Mouse (Mus musculus) right cerebral cortex, postnatal 36 days (tissue): ENCODE measurements around the gene Tubg2.

Experiments
- DNase-seq, 2 experiments: peaks; one replicate each; pipeline ENCODE4 v3.0.0; 2022; ENCODE audit warnings: low spot score in 2 of 2, mixed read lengths in 1 of 2

Tubg2 gene

DNA sequence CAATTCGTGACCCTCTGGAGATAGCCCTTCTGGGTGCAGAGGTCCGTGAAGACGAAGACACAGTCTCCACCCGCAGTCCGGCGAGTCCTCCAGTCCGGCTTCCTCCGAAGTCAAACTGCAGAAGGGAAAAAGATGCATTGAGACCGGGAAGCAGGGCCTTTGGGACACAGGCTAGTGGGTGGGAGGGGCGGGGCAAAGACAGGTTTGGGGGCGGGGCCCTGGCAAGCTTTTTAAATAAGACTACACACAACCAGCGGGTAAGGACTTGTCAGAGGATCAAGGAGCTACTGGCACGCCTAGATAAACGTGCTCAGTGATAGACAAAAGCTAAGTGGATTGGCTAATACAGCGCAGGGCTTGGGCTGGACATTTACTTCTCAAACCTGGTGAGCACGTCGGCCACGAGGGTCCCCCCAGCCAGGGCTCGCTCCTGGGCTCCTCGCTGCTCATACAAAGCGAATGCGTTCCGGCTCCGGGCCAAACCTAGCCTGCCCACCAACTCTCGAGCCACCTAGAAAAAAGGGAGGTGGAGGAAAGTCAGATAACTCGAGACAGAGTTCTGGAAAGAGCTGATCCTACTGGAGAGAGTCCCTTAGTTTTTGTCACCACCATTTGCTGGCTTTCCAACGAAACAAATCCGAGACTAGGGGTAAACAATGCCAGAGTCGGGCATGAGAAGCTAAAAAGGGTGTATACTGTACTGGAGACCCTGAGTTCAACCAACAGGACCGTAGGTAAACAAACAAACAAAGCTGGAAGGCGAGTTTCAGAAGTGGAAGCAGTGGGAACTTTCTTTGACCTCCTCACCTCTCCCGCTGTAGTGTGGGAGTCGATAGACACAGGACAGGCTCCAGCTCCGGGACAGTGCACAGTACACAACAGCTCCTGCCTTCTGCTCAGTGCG lies 9.2 kb downstream of the Tubg2 start:
- no peak for DNase-seq

- DNase-seq, result no peak
Observed at GRCm38 (mm10) chr11:101166357-101166756, 10.7 kb downstream of the Tubg2 start.

GRCm38 (mm10) chr11:101167211-101167962 lies 11.7 kb downstream of the Tubg2 start:
- DNase-seq, result no peak

DNA sequence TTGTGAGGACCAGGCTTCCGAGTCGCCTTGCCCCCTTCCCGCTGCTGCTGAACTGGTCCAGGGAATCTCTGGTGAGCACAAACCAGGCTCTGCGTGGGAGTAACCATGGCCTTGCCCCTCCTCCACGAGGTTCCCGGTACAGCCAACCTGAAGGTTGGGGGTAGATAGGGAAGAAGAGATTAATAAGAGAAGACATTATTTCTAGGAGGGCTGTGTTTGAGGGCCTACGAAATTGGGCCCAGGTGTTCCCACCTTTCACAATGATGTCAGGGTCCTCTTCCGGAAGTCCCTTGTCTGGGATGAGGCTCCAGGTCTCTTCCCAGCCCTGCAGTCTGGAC lies 12.2 kb downstream of the Tubg2 start:
- no peak for DNase-seq

GRCm38 (mm10) chr11:101168301-101168980 lies 12.7 kb downstream of the Tubg2 start:
- DNase-seq, result no peak

GRCm38 (mm10) chr11:101169301-101170107 lies 13.8 kb downstream of the Tubg2 start:
- DNase-seq, result no peak

- no peak for DNase-seq
Observed at GRCm38 (mm10) chr11:101170354-101170810, 14.7 kb downstream of the Tubg2 start, which contains the start of gene Cntnap1. TSS of gene Cntnap1 (plus strand) at chr11:101170523.

DNA sequence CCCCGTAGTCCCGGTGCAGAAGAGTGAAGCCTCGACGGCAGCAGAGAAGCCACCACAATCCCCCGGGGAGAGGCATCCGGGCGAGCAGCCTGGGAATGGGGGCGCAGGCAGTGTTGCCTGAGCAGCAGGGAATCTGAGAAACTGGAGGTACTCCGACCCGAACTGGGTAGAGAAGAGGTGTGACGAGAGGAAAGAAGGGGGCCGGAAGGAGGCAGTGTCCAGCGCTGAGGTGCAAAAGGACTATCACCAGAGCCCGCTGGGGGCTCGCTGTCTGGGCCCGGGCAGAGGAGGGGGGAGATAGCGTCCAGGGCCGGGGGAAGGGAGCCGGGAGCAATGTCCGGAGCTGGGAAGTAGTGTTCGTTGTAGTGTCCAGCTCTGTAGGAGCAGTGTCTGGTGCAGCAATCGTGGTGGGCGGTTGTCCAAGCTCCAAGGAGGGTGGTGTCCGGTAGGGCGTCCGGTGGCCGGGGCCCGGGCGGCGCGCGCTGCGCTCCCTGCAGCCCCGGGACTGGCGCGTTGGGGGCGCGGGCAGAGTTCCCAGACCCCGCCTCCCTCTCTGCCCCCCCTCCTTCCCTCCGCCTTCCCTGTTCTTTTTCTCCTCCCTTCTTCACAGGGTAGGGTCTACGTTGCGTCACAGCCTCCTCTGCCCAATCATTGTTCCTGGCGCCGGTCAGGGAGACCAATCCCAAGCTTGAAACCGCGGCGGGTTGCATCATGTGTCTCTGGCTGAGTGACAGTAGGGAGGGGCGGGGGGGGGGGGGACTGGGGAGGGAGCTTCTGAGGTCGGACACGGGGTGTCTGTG lies 15.3 kb downstream of the Tubg2 start, which contains the start of gene Plekhh3:
Plekhh3 (minus strand) TSS at position 541 of the 800 bp plus-strand sequence.
- peak; percentile 95 to 98 for DNase-seq

- DNase-seq, result no peak
Observed at GRCm38 (mm10) chr11:101171721-101172433, 16.2 kb downstream of the Tubg2 start.

DNA sequence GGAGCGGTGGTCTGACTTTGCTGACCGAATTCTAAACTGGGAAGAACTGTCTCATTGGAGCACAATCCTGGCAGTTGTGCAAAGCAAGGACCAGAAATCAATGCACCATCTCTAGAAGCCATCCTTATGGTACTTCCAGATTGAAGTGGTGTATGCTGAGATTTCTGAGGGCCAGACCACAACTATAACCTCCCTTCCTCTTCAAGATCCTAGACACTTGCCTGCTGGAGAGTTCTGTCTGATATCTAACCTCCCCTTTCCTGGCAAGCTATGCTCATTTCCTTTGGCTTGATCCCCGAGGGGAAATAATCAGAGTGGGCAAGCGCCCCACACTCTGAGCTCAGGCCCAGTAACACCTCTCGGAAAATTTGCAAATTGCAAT lies 16.7 kb downstream of the Tubg2 start:
- no peak for DNase-seq

DNA sequence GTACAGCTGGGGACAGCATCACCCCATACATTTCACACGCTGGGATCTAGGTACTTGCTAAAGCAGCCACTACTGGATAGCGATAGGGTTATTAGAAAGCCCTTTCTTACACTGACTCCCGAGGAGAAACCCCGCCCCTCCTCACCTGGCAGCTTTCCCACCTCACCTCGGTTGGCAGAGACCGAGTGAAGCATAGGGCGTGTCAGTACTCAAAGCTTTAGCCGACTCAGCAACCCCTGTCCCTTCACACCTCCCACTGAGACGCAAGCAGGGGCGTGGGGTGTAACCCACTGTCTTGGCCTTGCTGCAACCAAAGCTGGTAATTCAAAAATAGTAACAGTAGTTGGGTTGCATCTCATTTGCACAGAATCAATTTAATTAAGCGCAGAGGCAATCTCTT lies 17.4 kb downstream of the Tubg2 start:
- DNase-seq, result no peak

DNA sequence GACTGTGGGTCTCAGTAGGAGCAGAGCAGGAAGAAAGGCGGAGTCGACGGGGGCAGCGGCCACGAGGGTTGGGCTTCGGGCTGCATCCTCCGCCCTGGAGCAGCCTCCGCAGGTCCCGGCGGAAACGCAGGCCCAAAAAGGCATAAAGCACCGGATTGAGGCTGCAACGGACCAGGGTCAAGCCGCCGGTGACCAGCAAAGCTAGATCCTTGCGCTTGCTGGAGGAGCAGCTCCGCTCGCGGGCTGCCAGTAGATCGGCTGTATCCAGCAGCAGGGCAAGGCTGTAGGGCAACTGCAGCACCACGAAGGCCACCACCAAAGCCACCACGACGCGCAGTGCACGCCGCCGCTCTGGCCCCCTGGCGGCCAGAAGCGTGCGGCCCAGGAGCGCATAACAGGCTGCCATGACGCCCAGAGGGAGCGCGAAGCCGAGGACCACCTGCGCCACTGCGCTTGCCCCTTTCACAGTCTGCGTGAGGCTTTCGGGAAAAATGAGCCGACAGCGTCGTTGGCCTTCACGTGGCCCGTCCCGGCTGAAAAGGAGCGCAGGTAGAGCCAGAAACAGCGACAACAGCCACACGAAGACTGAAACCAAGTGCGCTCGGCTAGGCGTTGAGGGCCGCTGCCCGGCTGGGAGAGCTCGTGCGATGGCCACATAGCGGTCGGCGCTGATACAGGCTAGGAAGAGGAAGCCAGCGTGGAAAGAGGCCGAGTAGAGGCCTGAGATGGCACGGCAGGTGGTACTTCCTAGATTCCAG lies 18.1 kb downstream of the Tubg2 start:
- no peak for DNase-seq

DNA sequence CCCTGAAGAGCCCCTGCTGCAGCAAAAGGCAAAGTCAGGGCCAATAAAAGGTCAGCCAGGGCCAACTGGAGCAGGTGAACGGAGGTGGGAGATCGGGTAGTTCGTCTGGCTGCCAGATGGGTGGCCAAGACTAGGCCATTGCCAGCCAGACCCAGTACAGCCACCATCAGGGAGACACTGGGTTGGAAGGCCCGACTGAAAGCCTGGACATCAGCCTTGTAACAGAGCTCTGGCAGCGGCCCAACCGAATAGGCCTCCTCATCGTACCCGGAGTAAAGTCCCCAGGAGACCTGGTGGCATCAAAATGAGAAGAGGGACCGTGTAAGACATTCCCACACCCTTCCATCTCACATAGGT lies 18.7 kb downstream of the Tubg2 start:
- no peak for DNase-seq

DNA sequence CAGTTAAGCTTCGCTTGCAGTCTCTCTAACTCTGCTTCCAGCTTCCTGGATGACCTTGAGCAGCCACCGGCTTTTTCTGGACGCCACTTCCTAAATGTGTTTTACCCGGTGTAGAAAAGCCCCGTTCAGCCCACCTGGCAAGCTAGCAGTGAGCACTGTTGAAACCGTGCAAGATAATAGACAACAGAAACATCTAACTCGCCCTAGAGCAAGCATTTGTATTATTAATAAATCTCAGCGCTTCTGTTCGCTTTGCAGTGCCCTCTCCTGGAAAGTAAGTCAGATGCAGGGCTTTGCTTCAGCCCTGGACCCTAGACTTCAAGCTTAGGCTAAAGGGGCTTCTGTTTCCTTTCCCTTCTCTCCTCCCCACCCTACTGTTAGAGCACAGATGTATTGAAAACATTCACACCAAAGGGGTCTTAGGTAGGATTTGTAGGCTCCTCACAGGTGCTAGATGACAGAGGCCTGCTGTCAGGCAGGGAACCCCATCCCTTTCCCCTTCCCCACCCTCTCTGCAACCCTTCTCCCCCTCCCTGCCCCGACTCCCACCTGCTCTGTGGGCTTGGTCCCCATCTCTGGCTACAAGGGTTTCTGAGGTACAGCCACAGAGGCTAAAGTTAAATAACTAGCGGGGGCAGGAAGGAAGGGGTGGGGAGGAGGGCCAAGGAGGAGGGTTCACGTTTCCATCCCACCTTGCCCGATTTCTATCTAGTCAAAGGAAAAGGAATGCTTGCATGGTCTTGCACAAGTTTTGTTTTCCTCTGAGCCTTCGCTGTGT lies 19.3 kb downstream of the Tubg2 start, which contains the start of gene Ccr10:
Ccr10 (minus strand) TSS at position 593 of the 778 bp plus-strand sequence.
- no peak for DNase-seq

- DNase-seq, result no peak
Observed at GRCm38 (mm10) chr11:101175636-101176116, 20.0 kb downstream of the Tubg2 start.

DNA sequence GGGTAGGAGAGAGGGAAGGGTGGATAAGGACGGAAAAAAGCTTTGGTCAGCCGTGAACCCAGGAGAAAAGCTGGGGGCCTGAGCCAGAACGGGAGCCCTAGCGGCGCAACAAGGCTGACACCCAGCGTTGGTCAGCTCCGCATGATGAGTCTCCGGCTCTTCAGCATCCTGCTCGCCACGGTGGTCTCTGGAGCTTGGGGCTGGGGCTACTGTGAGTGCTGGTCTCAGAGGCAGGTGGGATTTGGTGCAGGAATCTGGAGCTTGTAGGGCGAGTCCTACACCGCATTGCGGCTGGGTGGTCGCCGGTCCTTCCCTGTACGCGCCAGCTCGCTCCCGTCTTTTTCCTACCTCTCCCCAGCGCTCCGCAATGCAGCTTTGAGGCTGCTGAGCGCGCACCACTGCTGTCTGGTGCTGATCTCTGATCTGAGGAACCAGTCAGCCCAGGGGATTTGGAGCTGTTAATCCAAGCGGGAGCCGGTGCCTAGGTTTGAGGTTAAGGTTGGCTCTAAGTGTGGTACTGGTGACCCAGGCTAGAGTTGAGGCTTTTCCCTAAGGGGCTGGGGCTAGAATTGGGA lies 20.5 kb downstream of the Tubg2 start:
- no peak for DNase-seq

GRCm38 (mm10) chr11:101176933-101177773 lies 21.4 kb downstream of the Tubg2 start:
- DNase-seq, result no peak
